Mouse (Mus musculus) embryonic facial prominence, embryonic 11.5 days (tissue): ENCODE results near the gene Ptpn9. TPM values are rescaled to one million over a fixed set of nuclear protein-coding genes. Genes with fewer than 3 reads are reported as not detected.

Experiments
- ATAC-seq: fragments of 200-750 bp; cut with Nextera tagmentation; replicated peaks from 2 replicates; pipeline ENCODE4 v1.8.0; 2017; ENCODE audit warnings: low read depth; ENCODE audit not compliant: insufficient number of reproducible peaks, low FRiP score, low TSS enrichment
- DNase-seq: peaks from one replicate; pipeline ENCODE4 v3.0.0-alpha.2; 2015; ENCODE audit warnings: low spot score
- H3K27ac ChIP-seq: fragments of 300-500 bp; sonication (generic); replicated peaks from 2 replicates; pipeline ENCODE4 v1.5.1; 2014; ENCODE audit warnings: mild to moderate bottlenecking, low read depth, low read length, control low read depth
- H3K27me3 ChIP-seq: fragments of 300-500 bp; sonication (generic); 2 replicates; pipeline ENCODE4 v1.6.1; 2014; ENCODE audit warnings: mild to moderate bottlenecking, low read length, moderate library complexity, mixed read lengths; ENCODE audit not compliant: control insufficient read depth, insufficient read depth
- H3K36me3 ChIP-seq: fragments of 300-500 bp; sonication (generic); replicated peaks from 2 replicates; pipeline ENCODE4 v1.6.1; 2014; ENCODE audit warnings: low read depth, mild to moderate bottlenecking, low read length, moderate library complexity, mixed read lengths; ENCODE audit not compliant: control insufficient read depth, insufficient read depth
- H3K4me1 ChIP-seq: fragments of 300-500 bp; sonication (generic); 2 replicates; pipeline ENCODE4 v1.6.1; 2014; ENCODE audit warnings: low read length, mixed read lengths; ENCODE audit not compliant: control insufficient read depth, insufficient read depth
- H3K4me2 ChIP-seq: fragments of 300-500 bp; sonication (generic); 2 replicates; pipeline ENCODE4 v1.6.1; 2014; ENCODE audit warnings: low read depth, mild to moderate bottlenecking, control low read depth, low read length, moderate library complexity
- H3K4me3 ChIP-seq: fragments of 300-500 bp; sonication (generic); 2 replicates; pipeline ENCODE4 v1.5.1; 2014; ENCODE audit warnings: low read depth, low read length, control low read depth
- H3K9ac ChIP-seq: fragments of 300-500 bp; sonication (generic); replicated peaks from 2 replicates; pipeline ENCODE4 v1.6.1; 2014; ENCODE audit warnings: mild to moderate bottlenecking, control low read depth, low read length
- H3K9me3 ChIP-seq: fragments of 300-500 bp; sonication (generic); replicated peaks from 2 replicates; pipeline ENCODE4 v1.6.1; 2016; ENCODE audit warnings: mild to moderate bottlenecking, low read length, inconsistent platforms, mixed read lengths; ENCODE audit not compliant: control insufficient read depth
- WGBS: fragments of 180-500 bp; shearing (Covaris S2); extraction: QIAGEN DNeasy Blood & Tissue Kit; methylation state at CpG from one replicate; pipeline ENCODE4 v1.1.7; 2014; 5-methylcytosine and 5-hydroxymethylcytosine counted together
- polyA plus RNA-seq: library from polyadenylated mRNA; unstranded; fragments of >200 nt; fragmentation: Nextera tagmentation; extraction: Ambion mirVana; gene quantifications from 2 replicates; pipeline ENCODE4 v1.2.1, GENCODE M21; 2014

The Ptpn9 gene
- polyA plus RNA-seq, 1 experiment from 2014 or later = 38.9 TPM

GRCm38 (mm10) chr9:57072989-57073789 lies 78.5 kb downstream of the Ptpn9 start:
- no peaks in the 10 kb centered on the region for H3K9me3 ChIP-seq
- H3K27ac ChIP-seq = peak overlapping the region; percentile 96
- ATAC-seq (peak; percentile 74), DNase-seq (peak; percentile 100)
- peak overlapping the region; percentile 77 for H3K4me3 ChIP-seq
- H3K9ac ChIP-seq = peak overlapping the region; percentile 77
- no peaks in the 10 kb centered on the region for H3K36me3 ChIP-seq
- H3K4me2 ChIP-seq = peak overlapping the region; percentile 81
- under 1% methylated on average over 52 of the region's 54 CpGs for WGBS
- H3K27me3 ChIP-seq = no peaks in the 10 kb centered on the region
- H3K4me1 ChIP-seq = no peaks in the 10 kb centered on the region

GRCm38 (mm10) chr9:57073790-57074094 lies 79.0 kb downstream of the Ptpn9 start:
- Histone ChIP-seq H3K27ac (peak overlapping the region; percentile 63), H3K4me2 (peak overlapping the region; percentile 69), H3K4me1 (no peaks in the 10 kb centered on the region), H3K4me3 (peak overlapping the region; percentile 77), H3K36me3 (no peaks in the 10 kb centered on the region), H3K27me3 (no peaks in the 10 kb centered on the region), H3K9ac (peak overlapping the region; percentile 77), H3K9me3 (no peaks in the 10 kb centered on the region)
- no peak for ATAC-seq
- DNase-seq = no peak
- under 1% methylated on average over 15 of the region's 15 CpGs for WGBS

- ATAC-seq = no peak
- WGBS = 4% methylated on average over 21 of the region's 21 CpGs
- H3K27me3 ChIP-seq = no peaks in the 10 kb centered on the region
- peak overlapping the region; percentile 63 for H3K27ac ChIP-seq
- no peaks in the 10 kb centered on the region for H3K4me1 ChIP-seq
- H3K9me3 ChIP-seq = no peaks in the 10 kb centered on the region
- H3K9ac ChIP-seq = peak overlapping the region; percentile 77
- no peaks in the 10 kb centered on the region for H3K36me3 ChIP-seq
- DNase-seq = peak; percentile 55
- peak overlapping the region; percentile 77 for H3K4me3 ChIP-seq
- peak overlapping the region; percentile 69 for H3K4me2 ChIP-seq
These were observed 79.6 kb downstream of the Ptpn9 start for GRCm38 (mm10) chr9:57074171-57074821.

GRCm38 (mm10) chr9:57074822-57075603 lies 80.3 kb downstream of the Ptpn9 start:
- no peak for ATAC-seq
- H3K4me2 ChIP-seq = peak overlapping the region; percentile 69
- H3K27me3 ChIP-seq = no peaks in the 10 kb centered on the region
- peak; percentile 72 for DNase-seq
- H3K4me1 ChIP-seq = no peaks in the 10 kb centered on the region
- H3K9me3 ChIP-seq = no peaks in the 10 kb centered on the region
- H3K4me3 ChIP-seq = peak overlapping the region; percentile 77
- no peak overlapping the region; the same call in 1 of the 2 replicates for H3K9ac ChIP-seq
- H3K36me3 ChIP-seq = no peaks in the 10 kb centered on the region
- 6% methylated on average over 17 of the region's 17 CpGs for WGBS
- H3K27ac ChIP-seq = peak overlapping the region; percentile 63

GRCm38 (mm10) chr9:57075681-57076381 lies 81.1 kb downstream of the Ptpn9 start:
- H3K4me1 ChIP-seq = no peaks in the 10 kb centered on the region
- no peaks in the 10 kb centered on the region for H3K27me3 ChIP-seq
- peak overlapping the region; percentile 71 for H3K4me2 ChIP-seq
- peak overlapping the region; percentile 97 for H3K27ac ChIP-seq
- DNase-seq (peak; percentile 99), ATAC-seq (peak; percentile 85)
- H3K4me3 ChIP-seq = peak overlapping the region; percentile 91
- under 1% methylated on average over 39 of the region's 43 CpGs for WGBS
- no peaks in the 10 kb centered on the region for H3K36me3 ChIP-seq
- H3K9me3 ChIP-seq = no peaks in the 10 kb centered on the region
- H3K9ac ChIP-seq = peak overlapping the region; percentile 87

- WGBS = under 1% methylated on average over 62 of the region's 72 CpGs
- Histone ChIP-seq H3K36me3 (no peaks in the 10 kb centered on the region), H3K27ac (peak overlapping the region; percentile 97), H3K9ac (peak overlapping the region; percentile 87), H3K4me2 (peak overlapping the region; percentile 71), H3K9me3 (no peaks in the 10 kb centered on the region), H3K4me3 (peak overlapping the region; percentile 91), H3K27me3 (no peaks in the 10 kb centered on the region), H3K4me1 (no peaks in the 10 kb centered on the region)
- ATAC-seq (peak; percentile 11; the same call in 1 of the 2 replicates), DNase-seq (peak; percentile 87)
These were observed 82.3 kb downstream of the Ptpn9 start for GRCm38 (mm10) chr9:57076701-57077660.

- peaks cover 3% of the 10 kb centered on the region; the same call in 1 of the 2 replicates for H3K36me3 ChIP-seq
- WGBS = 85% methylated on average over 3 of the region's 3 CpGs
These were observed 87.5 kb downstream of the Ptpn9 start for GRCm38 (mm10) chr9:57082236-57082635.

More at GRCm38 (mm10) chr9:57082236-57082635, 87.5 kb downstream of the Ptpn9 start:
- Histone ChIP-seq H3K4me3 (no peak overlapping the region), H3K27me3 (no peaks in the 10 kb centered on the region), H3K4me1 (no peaks in the 10 kb centered on the region), H3K9ac (no peak overlapping the region), H3K9me3 (no peaks in the 10 kb centered on the region), H3K4me2 (no peak overlapping the region), H3K27ac (no peak overlapping the region)
- ATAC-seq = no peak
- no peak for DNase-seq
